Mouse (Mus musculus) liver, embryonic 11.5 days (tissue): ENCODE data around the gene Tspo2. TPM values are rescaled to one million over a fixed set of nuclear protein-coding genes. Genes with fewer than 3 reads are reported as not detected.

Source experiments
- ATAC-seq: fragments of 200-750 bp; cut with Nextera tagmentation; replicated peaks from 2 replicates; pipeline ENCODE4 v1.8.0; 2017; ENCODE audit warnings: moderate number of reproducible peaks, mild to moderate bottlenecking, moderate TSS enrichment, moderate library complexity; ENCODE audit not compliant: low FRiP score
- DNase-seq: peaks from one replicate; pipeline ENCODE4 v3.0.0-alpha.2; 2017; ENCODE audit warnings: low spot score
- H3K27ac ChIP-seq: fragments of 300-500 bp; sonication (generic); 2 replicates; pipeline ENCODE4 v1.5.1; 2014; ENCODE audit warnings: mild to moderate bottlenecking, low read depth, low read length, control low read depth
- H3K27me3 ChIP-seq: fragments of 300-500 bp; sonication (generic); replicated peaks from 2 replicates; pipeline ENCODE4 v1.6.1; 2014; ENCODE audit warnings: low read length, mixed read lengths; ENCODE audit not compliant: control insufficient read depth, insufficient read depth
- H3K36me3 ChIP-seq: fragments of 300-500 bp; sonication (generic); 2 replicates; pipeline ENCODE4 v1.6.1; 2014; ENCODE audit warnings: mild to moderate bottlenecking, low read length, moderate library complexity, mixed read lengths; ENCODE audit not compliant: control insufficient read depth, insufficient read depth
- H3K4me1 ChIP-seq: fragments of 300-500 bp; sonication (generic); replicated peaks from 2 replicates; pipeline ENCODE4 v1.6.1; 2014; ENCODE audit warnings: low read length, mixed read lengths; ENCODE audit not compliant: control insufficient read depth, insufficient read depth
- H3K4me2 ChIP-seq: fragments of 300-500 bp; sonication (generic); 2 replicates; pipeline ENCODE4 v1.6.1; 2014; ENCODE audit warnings: mild to moderate bottlenecking, control low read depth, moderate library complexity
- H3K4me3 ChIP-seq: fragments of 300-500 bp; sonication (generic); 2 replicates; pipeline ENCODE4 v1.5.1; 2014; ENCODE audit warnings: low read depth, low read length, control low read depth
- H3K9ac ChIP-seq: fragments of 300-500 bp; sonication (generic); 2 replicates; pipeline ENCODE4 v1.6.1; 2014; ENCODE audit warnings: low read depth, low read length, control low read depth
- H3K9me3 ChIP-seq: fragments of 300-500 bp; sonication (generic); 2 replicates; pipeline ENCODE4 v1.6.1; 2016; ENCODE audit warnings: low read length, inconsistent platforms, mixed read lengths; ENCODE audit not compliant: control insufficient read depth
- WGBS: fragments of 180-500 bp; shearing (Covaris S2); extraction: QIAGEN DNeasy Blood & Tissue Kit; methylation state at CpG from one replicate; pipeline ENCODE4 v1.1.7; 2014; 5-methylcytosine and 5-hydroxymethylcytosine counted together
- polyA plus RNA-seq: library from polyadenylated mRNA; unstranded; fragments of >200 nt; fragmentation: Nextera tagmentation; extraction: Ambion mirVana; gene quantifications from 2 replicates; pipeline ENCODE4 v1.2.1, GENCODE M21; 2014

The Tspo2 gene
- polyA plus RNA-seq, 1 experiment from 2014 or later, result 68.7 TPM

DNA sequence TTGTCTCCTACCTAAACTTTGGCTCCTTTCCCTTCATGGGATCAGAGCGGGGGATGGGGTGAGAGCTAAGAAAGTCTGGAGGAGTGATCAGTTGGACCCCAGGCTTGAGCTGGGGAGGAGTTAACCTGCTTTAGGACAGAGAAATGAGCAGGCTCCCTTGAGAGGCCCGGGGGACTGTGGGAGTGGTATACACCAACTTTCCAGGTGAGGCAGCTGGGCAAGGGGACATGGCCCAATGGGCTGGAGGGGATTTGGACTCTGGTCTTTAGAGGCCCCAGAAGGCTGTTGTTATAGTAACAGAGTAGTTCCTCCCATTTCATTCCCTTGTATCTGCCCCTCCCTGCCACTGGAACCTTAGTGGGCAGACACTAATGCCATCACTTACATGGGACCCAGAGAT, 4.6 kb upstream of the Tspo2 start:
- ATAC-seq (no peak), DNase-seq (no peak)
- Histone ChIP-seq H3K9ac (no peak overlapping the region), H3K4me3 (no peak overlapping the region), H3K27me3 (no peaks in the 10 kb centered on the region; the same call in 1 of the 2 replicates), H3K4me2 (no peak overlapping the region), H3K4me1 (peaks cover 24% of the 10 kb centered on the region), H3K9me3 (no peaks in the 10 kb centered on the region), H3K27ac (no peak overlapping the region), H3K36me3 (no peaks in the 10 kb centered on the region)
- 86% methylated on average over 2 of the region's 2 CpGs for WGBS

- Histone ChIP-seq H3K27ac (no peak within 1 kb of the TSS), H3K9me3 (no peaks in the 10 kb centered on the region), H3K4me1 (peaks cover 25% of the 10 kb centered on the region), H3K4me3 (peak within 1 kb of the TSS; percentile 19), H3K9ac (peak within 1 kb of the TSS; percentile 51; the same call in 1 of the 2 replicates), H3K4me2 (peak within 1 kb of the TSS; percentile 54), H3K36me3 (no peaks in the 10 kb centered on the region), H3K27me3 (no peaks in the 10 kb centered on the region)
- no peak for DNase-seq
- WGBS, result 44% methylated on average over 11 of the region's 11 CpGs
- no peak for ATAC-seq
These were observed 3.4 kb upstream of the Tspo2 start, which contains the start of gene Unc5cl for GRCm38 (mm10) chr17:48454688-48455087. Unc5cl (plus strand) TSS chr17:48454901.

GRCm38 (mm10) chr17:48454190-48454589, 2.9 kb upstream of the Tspo2 start:
- ATAC-seq (no peak), DNase-seq (no peak)
- 45% methylated on average over 7 of the region's 7 CpGs for WGBS
- Histone ChIP-seq H3K9me3 (no peaks in the 10 kb centered on the region), H3K4me2 (peak overlapping the region; percentile 54), H3K4me3 (peak overlapping the region; percentile 19; the same call in 1 of the 2 replicates), H3K36me3 (no peaks in the 10 kb centered on the region), H3K27me3 (no peaks in the 10 kb centered on the region), H3K9ac (peak overlapping the region; percentile 51; the same call in 1 of the 2 replicates), H3K4me1 (peaks cover 26% of the 10 kb centered on the region), H3K27ac (no peak overlapping the region)

DNA sequence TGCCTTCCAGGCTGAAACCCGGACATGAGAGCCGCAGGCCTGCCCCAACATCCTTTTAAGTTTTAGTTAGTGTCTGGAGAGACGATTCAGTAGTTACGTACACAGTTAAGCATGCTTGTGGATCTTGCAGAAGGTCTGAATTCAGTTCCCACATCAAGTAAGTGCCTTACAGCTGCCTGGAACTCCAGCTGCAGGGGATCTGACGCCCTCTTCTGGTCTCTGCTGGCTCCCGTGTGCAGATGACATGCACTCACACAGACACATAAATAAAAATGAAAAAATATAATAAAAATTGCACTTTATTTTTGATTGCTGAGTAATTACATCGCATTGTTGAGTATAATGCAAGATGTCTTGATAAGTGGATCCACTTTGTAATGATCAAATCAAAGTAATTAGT, 2.2 kb upstream of the Tspo2 start:
- WGBS, result 73% methylated on average over 7 of the region's 7 CpGs

GRCm38 (mm10) chr17:48451753-48452444, 577 bp upstream of the Tspo2 start:
- Histone ChIP-seq H3K27ac (peak overlapping the region; percentile 93), H3K4me3 (peak overlapping the region; percentile 57), H3K4me1 (peaks cover 36% of the 10 kb centered on the region), H3K36me3 (no peaks in the 10 kb centered on the region), H3K9me3 (no peaks in the 10 kb centered on the region), H3K27me3 (no peaks in the 10 kb centered on the region), H3K9ac (peak overlapping the region; percentile 76), H3K4me2 (peak overlapping the region; percentile 61)
- ATAC-seq (peak; percentile 11; the same call in 1 of the 2 replicates), DNase-seq (no peak)
- WGBS, result 70% methylated on average over 9 of the region's 9 CpGs

More for the DNA sequence above, 2.2 kb upstream of the Tspo2 start:
- no peak overlapping the region for H3K4me3 ChIP-seq
- H3K27ac ChIP-seq, result no peak overlapping the region
- H3K27me3 ChIP-seq, result no peaks in the 10 kb centered on the region
- peaks cover 29% of the 10 kb centered on the region for H3K4me1 ChIP-seq
- ATAC-seq (no peak), DNase-seq (no peak)
- no peaks in the 10 kb centered on the region for H3K36me3 ChIP-seq
- no peaks in the 10 kb centered on the region for H3K9me3 ChIP-seq
- no peak overlapping the region for H3K9ac ChIP-seq
- no peak overlapping the region for H3K4me2 ChIP-seq

DNA sequence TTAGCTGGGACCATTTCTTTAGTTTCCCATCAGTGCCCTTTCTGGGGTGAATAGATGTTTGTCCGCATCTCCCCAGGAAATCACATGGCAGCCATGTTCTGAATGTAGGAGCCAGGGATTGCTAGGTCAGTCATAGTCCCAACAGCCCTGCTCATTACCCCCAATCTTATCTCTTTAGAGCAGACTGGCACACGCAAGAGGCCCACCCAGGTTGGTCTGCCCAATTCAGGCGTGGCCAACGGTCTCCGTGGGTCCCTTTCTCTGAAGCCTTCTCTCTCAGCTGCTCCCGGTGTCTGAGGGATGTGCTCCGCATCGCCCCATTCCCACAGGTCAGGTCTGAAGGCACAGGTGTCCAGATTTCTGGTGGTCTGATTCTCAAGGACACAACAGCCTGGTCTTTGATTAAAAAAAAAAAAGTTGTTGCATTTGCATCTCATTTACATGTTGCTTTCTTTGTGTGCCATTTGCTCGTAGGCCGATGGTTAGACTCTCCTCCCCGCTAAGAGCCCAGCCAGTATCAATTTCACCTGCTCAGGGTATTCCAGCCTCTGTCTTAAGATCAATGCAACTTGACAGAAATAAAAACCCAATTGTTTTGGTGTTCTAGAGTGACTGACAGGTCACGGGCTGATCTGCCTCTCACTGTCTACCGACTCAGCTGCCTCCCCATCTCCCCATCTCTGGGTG, 513 bp downstream of the Tspo2 start:
- H3K4me2 ChIP-seq, result peak overlapping the region; percentile 61
- ATAC-seq, result peak; percentile 86
- peak overlapping the region; percentile 76 for H3K9ac ChIP-seq
- peaks cover 31% of the 10 kb centered on the region for H3K4me1 ChIP-seq
- WGBS, result 60% methylated on average over 13 of the region's 13 CpGs
- H3K9me3 ChIP-seq, result no peaks in the 10 kb centered on the region
- H3K27me3 ChIP-seq, result no peaks in the 10 kb centered on the region
- DNase-seq, result no peak
- peak overlapping the region; percentile 57 for H3K4me3 ChIP-seq
- H3K36me3 ChIP-seq, result no peaks in the 10 kb centered on the region
- H3K27ac ChIP-seq, result peak overlapping the region; percentile 93

DNA sequence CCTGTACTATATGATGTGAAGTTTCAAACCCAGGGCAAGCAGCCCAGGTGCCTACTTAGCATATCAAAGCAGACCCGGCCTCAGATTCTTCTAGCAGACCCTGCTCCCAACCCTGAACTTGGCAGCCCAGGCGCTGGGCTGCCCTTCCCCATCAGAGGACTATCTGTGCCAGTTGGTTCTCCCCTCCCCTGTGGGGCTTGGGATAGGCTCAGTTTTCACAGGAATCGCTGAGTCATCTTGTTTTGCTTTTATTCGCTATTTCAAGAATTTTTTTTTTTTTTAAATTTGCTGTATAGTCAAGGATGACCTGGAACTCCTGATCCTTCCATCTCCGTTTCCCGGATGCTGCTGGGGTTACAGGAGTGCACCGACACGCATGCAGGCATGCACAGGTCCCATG, 3.6 kb downstream of the Tspo2 start:
- peak overlapping the region; percentile 61 for H3K4me2 ChIP-seq
- peak overlapping the region; percentile 73 for H3K27ac ChIP-seq
- no peak for DNase-seq
- no peaks in the 10 kb centered on the region for H3K36me3 ChIP-seq
- peaks cover 26% of the 10 kb centered on the region for H3K4me1 ChIP-seq
- no peak for ATAC-seq
- H3K9me3 ChIP-seq, result no peaks in the 10 kb centered on the region
- H3K27me3 ChIP-seq, result no peaks in the 10 kb centered on the region
- H3K4me3 ChIP-seq, result no peak overlapping the region
- WGBS, result 64% methylated on average over 8 of the region's 8 CpGs
- H3K9ac ChIP-seq, result peak overlapping the region; percentile 1; the same call in 1 of the 2 replicates

DNA sequence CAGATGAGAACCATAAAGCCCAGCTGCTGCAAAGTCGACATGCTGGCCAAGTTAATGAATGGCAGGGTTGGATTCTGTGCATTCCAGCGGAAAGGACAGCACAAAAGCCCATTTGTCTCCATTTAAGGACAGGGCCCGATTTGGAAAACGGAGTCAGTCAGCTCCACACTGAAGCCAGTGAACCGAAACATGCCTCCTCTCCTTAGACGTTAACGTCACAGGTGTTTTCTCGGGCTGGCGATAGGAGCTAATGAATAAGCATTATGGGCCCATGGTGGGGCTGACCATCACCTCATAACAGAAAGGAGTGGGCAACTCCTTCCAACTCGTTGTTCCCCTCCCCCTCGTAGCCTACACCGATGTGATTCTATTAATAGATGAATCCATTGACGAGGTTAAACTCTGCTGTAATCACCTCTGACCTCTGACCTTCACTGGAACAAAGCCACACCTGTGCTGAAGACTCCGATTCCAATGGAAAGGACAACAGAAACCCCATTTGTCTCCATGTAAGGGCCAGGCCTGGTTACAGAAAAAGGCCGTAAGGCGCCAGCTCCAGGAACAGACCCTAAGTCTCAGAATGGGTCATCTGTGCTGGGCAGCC, 7.7 kb downstream of the Tspo2 start:
- peaks cover 13% of the 10 kb centered on the region for H3K4me1 ChIP-seq
- DNase-seq (no peak), ATAC-seq (no peak)
- WGBS, result 84% methylated on average over 16 of the region's 16 CpGs
- H3K36me3 ChIP-seq, result no peaks in the 10 kb centered on the region
- no peak overlapping the region for H3K4me2 ChIP-seq
- no peaks in the 10 kb centered on the region for H3K27me3 ChIP-seq
- H3K9me3 ChIP-seq, result no peaks in the 10 kb centered on the region
- H3K4me3 ChIP-seq, result no peak overlapping the region
- H3K27ac ChIP-seq, result no peak overlapping the region
- H3K9ac ChIP-seq, result no peak overlapping the region
